Mouse (Mus musculus): Measurements from ENCODE around the gene Slc25a21. TPM values are rescaled to one million over a fixed set of nuclear protein-coding genes. Genes with fewer than 3 reads are reported as not detected.

Gene Slc25a21
- polyA plus RNA-seq, 1 experiment from 2014 or later: 1.2 TPM

- Histone ChIP-seq H3K4me2 (replicated peaks; ENCODE audit: low read depth) (no peak overlapping the region), H3K9me3 (ENCODE audit: control insufficient read depth, low read length) (no peaks in the 10 kb centered on the region), H3K4me3 (ENCODE audit: low read depth, low read length) (no peak overlapping the region), H3K9ac (ENCODE audit: low read length) (no peak overlapping the region), H3K27me3 (ENCODE audit: control insufficient read depth, insufficient read depth, low read length) (no peaks in the 10 kb centered on the region), H3K36me3 (ENCODE audit: control insufficient read depth, insufficient read depth, low read length) (no peaks in the 10 kb centered on the region), H3K4me1 (replicated peaks; ENCODE audit: control insufficient read depth, insufficient read depth) (no peaks in the 10 kb centered on the region), H3K27ac (replicated peaks) (no peak overlapping the region)
- ATAC-seq (ENCODE audit: low FRiP score, low TSS enrichment): no peak
- WGBS: 82% methylated on average over 9 of the region's 9 CpGs
- DNase-seq (ENCODE audit: low spot score): no peak
- TF ChIP-seq CTCF (IDR thresholded peaks at IDR 0.05; ENCODE audit: low read depth): no peak
- TF ChIP-seq EP300 (optimal IDR thresholded peaks at IDR 0.05): no peak
Measured at GRCm38 (mm10) chr12:56670795-56671194, 526.5 kb downstream of the Slc25a21 start.

GRCm38 (mm10) chr12:56669451-56670122, 527.7 kb downstream of the Slc25a21 start:
- H3K4me1 ChIP-seq (replicated peaks; ENCODE audit: control insufficient read depth, insufficient read depth): no peaks in the 10 kb centered on the region
- ATAC-seq (ENCODE audit: low FRiP score, low TSS enrichment) (no peak), DNase-seq (ENCODE audit: low spot score) (no peak)
- H3K9ac ChIP-seq (ENCODE audit: low read length): no peak overlapping the region
- no peak overlapping the region for H3K4me3 ChIP-seq (ENCODE audit: low read depth, low read length)
- WGBS: 84% methylated on average over 9 of the region's 9 CpGs
- H3K4me2 ChIP-seq (replicated peaks; ENCODE audit: low read depth): no peak overlapping the region
- no peak overlapping the region for H3K27ac ChIP-seq (replicated peaks)
- no peaks in the 10 kb centered on the region for H3K27me3 ChIP-seq (ENCODE audit: control insufficient read depth, insufficient read depth, low read length)
- H3K36me3 ChIP-seq (ENCODE audit: control insufficient read depth, insufficient read depth, low read length): no peaks in the 10 kb centered on the region
- no peaks in the 10 kb centered on the region for H3K9me3 ChIP-seq (ENCODE audit: control insufficient read depth, low read length)
- no peak for TF ChIP-seq CTCF (IDR thresholded peaks at IDR 0.05; ENCODE audit: low read depth)

Other genes with a start within 250 kb of the Slc25a21 start
- gene Prps1l3, start 32.9 kb upstream of the Slc25a21 start, polyA plus RNA-seq (2015; fragmentation: Nextera tagmentation; extraction: Ambion mirVana): 24.0 TPM in 2 replicates
- gene Mipol1, start 33.0 kb upstream of the Slc25a21 start, polyA plus RNA-seq (2015; fragmentation: Nextera tagmentation; extraction: Ambion mirVana): 5.9 and 6.3 TPM in 2 replicates